Mouse (Mus musculus) myocyte (in vitro differentiated cells): Measurements from ENCODE around the gene Iqcb1. TPM values are rescaled to one million over a fixed set of nuclear protein-coding genes. Genes with fewer than 3 reads are reported as not detected.

ENCODE experiments used
- H3K27me3 ChIP-seq: one replicate; pipeline ENCODE4 v1.6.1; 2011; ENCODE audit not compliant: control insufficient read depth, insufficient read depth, insufficient read length
- H3K36me3 ChIP-seq: one replicate; pipeline ENCODE4 v1.6.1; 2011; ENCODE audit not compliant: control insufficient read depth, insufficient read depth
- H3K4me2 ChIP-seq: one replicate; pipeline ENCODE4 v1.6.1; 2011; ENCODE audit warnings: low read depth, control low read depth
- H3K4me3 ChIP-seq: one replicate; pipeline ENCODE4 v1.5.1; 2011; ENCODE audit warnings: mild to moderate bottlenecking, control low read depth, moderate library complexity
- H3K79me2 ChIP-seq: one replicate; pipeline ENCODE4 v1.6.1; 2011; ENCODE audit not compliant: control insufficient read depth, insufficient read depth
- H3ac ChIP-seq: one replicate; pipeline ENCODE4 v1.6.1; 2011; ENCODE audit not compliant: control insufficient read depth, insufficient read length
- CEBPB ChIP-seq: IDR thresholded peaks from 2 replicates; pipeline ENCODE4 v1.6.1; 2011; ENCODE audit warnings: mild to moderate bottlenecking, moderate library complexity; ENCODE audit not compliant: poor library complexity, insufficient read depth, severe bottlenecking
- E2F4 ChIP-seq: IDR thresholded peaks from one replicate; pipeline ENCODE4 v1.6.1; 2011; ENCODE audit warnings: mild to moderate bottlenecking, control low read depth, moderate library complexity; ENCODE audit not compliant: insufficient read depth
- MAX ChIP-seq: IDR thresholded peaks from one replicate; pipeline ENCODE4 v1.6.1; 2011; ENCODE audit warnings: low read depth, mild to moderate bottlenecking, control low read depth
- MYOD1 ChIP-seq, 3 experiments: IDR thresholded peaks; one replicate each; pipeline ENCODE4 v1.6.1; 2011; ENCODE audit warnings: control low read depth in 2 of 3, low read depth in 2 of 3, mild to moderate bottlenecking in 2 of 3, moderate library complexity in 1 of 3; ENCODE audit not compliant: insufficient read length in 2 of 3, control insufficient read depth in 1 of 3
- MYOG ChIP-seq, 3 experiments: IDR thresholded peaks; one replicate each; pipeline ENCODE4 v1.6.1; 2011; ENCODE audit warnings: control low read depth in 2 of 3, low read depth in 2 of 3, mild to moderate bottlenecking in 2 of 3; ENCODE audit not compliant: insufficient read length in 2 of 3, control insufficient read depth in 1 of 3, insufficient read depth in 1 of 3
- POLR2A ChIP-seq: IDR thresholded peaks from one replicate; pipeline ENCODE4 v1.6.1; 2011; ENCODE audit warnings: low read depth, mild to moderate bottlenecking, control low read depth, moderate library complexity; ENCODE audit not compliant: insufficient read length
- POLR2AphosphoS2 ChIP-seq: IDR thresholded peaks from one replicate; pipeline ENCODE4 v1.6.1; 2011; ENCODE audit warnings: low read depth, control low read depth; ENCODE audit not compliant: insufficient read length
- REST ChIP-seq: IDR thresholded peaks from one replicate; pipeline ENCODE4 v1.6.1; 2011; ENCODE audit warnings: mild to moderate bottlenecking, control low read depth, moderate library complexity; ENCODE audit not compliant: insufficient read depth, insufficient read length
- SRF ChIP-seq: IDR thresholded peaks from one replicate; pipeline ENCODE4 v1.6.1; 2011; ENCODE audit warnings: low read depth; ENCODE audit not compliant: control insufficient read depth, insufficient read length
- TCF12 ChIP-seq: IDR thresholded peaks from one replicate; pipeline ENCODE4 v1.6.1; 2011; ENCODE audit warnings: mild to moderate bottlenecking, control low read depth; ENCODE audit not compliant: poor library complexity, insufficient read depth, severe bottlenecking
- TCF3 ChIP-seq: IDR thresholded peaks from one replicate; pipeline ENCODE4 v1.6.1; 2011; ENCODE audit warnings: low read depth, control low read depth; ENCODE audit not compliant: insufficient read length
- USF1 ChIP-seq: IDR thresholded peaks from one replicate; pipeline ENCODE4 v1.6.1; 2011; ENCODE audit warnings: low read depth, mild to moderate bottlenecking, control low read depth, moderate library complexity
- polyA plus RNA-seq: library from polyadenylated mRNA; unstranded; fragments of >200 nt; fragmentation: generic; extraction: Trizol; gene quantifications from one replicate; pipeline ENCODE4 v1.2.1, GENCODE M21; 2012; ENCODE audit warnings: missing spikeins

The Iqcb1 gene
- polyA plus RNA-seq, 1 experiment, result 3.2 TPM

GRCm38 (mm10) chr16:36882737-36883343 lies 54.7 kb downstream of the Iqcb1 start:
- no peak overlapping the region for H3ac ChIP-seq
- TF ChIP-seq MAX (no peak), E2F4 (no peak), TCF3 (no peak), POLR2AphosphoS2 (no peak), REST (no peak), POLR2A (no peak)
- H3K79me2 ChIP-seq, result peaks cover 37% of the 10 kb centered on the region
- no peaks in the 10 kb centered on the region for H3K27me3 ChIP-seq
- H3K4me3 ChIP-seq, result no peak overlapping the region
- H3K4me2 ChIP-seq, result no peak overlapping the region
- peaks cover 7% of the 10 kb centered on the region for H3K36me3 ChIP-seq

GRCm38 (mm10) chr16:36884881-36885280 lies 56.7 kb downstream of the Iqcb1 start:
- peaks cover 7% of the 10 kb centered on the region for H3K36me3 ChIP-seq
- no peak overlapping the region for H3ac ChIP-seq
- TF ChIP-seq SRF (no peak), E2F4 (no peak), POLR2A (no peak), USF1 (no peak), REST (no peak), TCF12 (no peak), CEBPB (no peak), MAX (no peak), MYOG (IDR thresholded peaks at IDR 0.05; ENCODE audit: control insufficient read depth in 1 of 3, insufficient read depth in 1 of 3, insufficient read length in 2 of 3, low read depth in 2 of 3) (no peak)
- no peak overlapping the region for H3K4me2 ChIP-seq
- no peaks in the 10 kb centered on the region for H3K27me3 ChIP-seq
- peaks cover 17% of the 10 kb centered on the region for H3K79me2 ChIP-seq
- H3K4me3 ChIP-seq, result no peak overlapping the region

GRCm38 (mm10) chr16:36885912-36886311 lies 57.7 kb downstream of the Iqcb1 start:
- TF ChIP-seq TCF3 (no peak), CEBPB (no peak), MAX (no peak), E2F4 (no peak), SRF (no peak), USF1 (no peak), POLR2A (no peak), MYOG (IDR thresholded peaks at IDR 0.05; ENCODE audit: control insufficient read depth in 1 of 3, insufficient read depth in 1 of 3, insufficient read length in 2 of 3, low read depth in 2 of 3) (no peak), TCF12 (no peak), MYOD1 (IDR thresholded peaks at IDR 0.05; ENCODE audit: control insufficient read depth in 1 of 3, insufficient read length in 2 of 3, low read depth in 2 of 3) (no peak), REST (no peak), POLR2AphosphoS2 (no peak)
- H3K4me3 ChIP-seq, result no peak overlapping the region
- no peak overlapping the region for H3K4me2 ChIP-seq
- peaks cover 16% of the 10 kb centered on the region for H3K79me2 ChIP-seq
- peaks cover 7% of the 10 kb centered on the region for H3K36me3 ChIP-seq
- no peak overlapping the region for H3ac ChIP-seq
- H3K27me3 ChIP-seq, result no peaks in the 10 kb centered on the region

GRCm38 (mm10) chr16:36887546-36887945 lies 59.4 kb downstream of the Iqcb1 start:
- no peak for TF ChIP-seq E2F4
- TF ChIP-seq REST, result peak; percentile 36

GRCm38 (mm10) chr16:36890559-36890958 lies 62.4 kb downstream of the Iqcb1 start:
- no peak overlapping the region for H3K4me2 ChIP-seq
- no peak for TF ChIP-seq USF1
- TF ChIP-seq REST, result no peak
- no peak for TF ChIP-seq CEBPB
- no peak for TF ChIP-seq SRF
- no peak for TF ChIP-seq POLR2A
- TF ChIP-seq MAX, result no peak
- TF ChIP-seq E2F4, result no peak
- no peak for TF ChIP-seq TCF3
- TF ChIP-seq TCF12, result no peak
- TF ChIP-seq MYOD1 (IDR thresholded peaks at IDR 0.05; ENCODE audit: control insufficient read depth in 1 of 3, insufficient read length in 2 of 3, low read depth in 2 of 3), result no peak
- TF ChIP-seq MYOG (IDR thresholded peaks at IDR 0.05; ENCODE audit: control insufficient read depth in 1 of 3, insufficient read depth in 1 of 3, insufficient read length in 2 of 3, low read depth in 2 of 3), result no peak
- TF ChIP-seq POLR2AphosphoS2, result no peak
- H3K4me3 ChIP-seq, result no peak overlapping the region
- peaks cover 19% of the 10 kb centered on the region for H3K36me3 ChIP-seq
- no peaks in the 10 kb centered on the region for H3K79me2 ChIP-seq
- no peaks in the 10 kb centered on the region for H3K27me3 ChIP-seq
- H3ac ChIP-seq, result no peak overlapping the region

More at GRCm38 (mm10) chr16:36887546-36887945, 59.4 kb downstream of the Iqcb1 start:
- no peaks in the 10 kb centered on the region for H3K27me3 ChIP-seq
- H3ac ChIP-seq, result no peak overlapping the region
- H3K4me2 ChIP-seq, result no peak overlapping the region
- H3K36me3 ChIP-seq, result peaks cover 15% of the 10 kb centered on the region
- H3K4me3 ChIP-seq, result no peak overlapping the region
- H3K79me2 ChIP-seq, result peaks cover 11% of the 10 kb centered on the region
